10 mouse cellular contexts compared by ENCODE assay signal in the genomic region with DNA sequence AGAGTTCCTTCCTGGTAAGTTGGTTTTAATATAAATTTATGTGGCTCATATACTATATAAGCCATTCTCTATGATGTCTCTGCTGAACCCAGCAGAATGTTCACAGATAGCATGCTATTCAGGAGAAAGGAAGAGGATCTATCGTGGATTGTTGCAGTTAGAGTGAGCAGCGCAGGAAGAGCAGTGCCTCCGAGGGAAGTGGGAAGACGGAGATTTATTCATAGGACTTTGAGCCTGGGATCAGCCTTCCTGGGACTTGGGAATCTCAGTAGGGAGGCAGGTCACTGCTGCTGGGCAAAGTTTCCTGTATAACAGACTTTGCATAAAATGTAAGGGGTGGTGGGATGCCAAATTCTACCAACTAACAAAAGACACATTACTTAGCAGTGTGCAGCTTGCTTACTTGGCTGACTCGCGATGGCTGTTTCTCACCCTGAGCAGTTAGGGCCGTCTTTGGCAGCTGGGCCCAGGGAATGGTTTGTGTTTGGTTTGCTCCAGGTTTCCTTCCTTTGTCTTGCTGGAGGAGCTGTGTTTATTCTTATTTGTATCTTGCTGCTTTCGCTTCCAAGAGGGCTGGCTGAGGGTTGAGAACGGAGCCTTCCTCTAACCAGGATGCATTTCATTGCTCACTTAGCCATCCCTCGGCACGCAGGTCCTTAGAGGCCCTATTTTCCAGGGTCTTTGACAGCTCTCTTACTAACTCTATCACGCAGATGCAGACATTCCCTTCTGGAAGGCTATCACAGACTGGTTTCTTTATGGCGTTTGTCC.
DNase-seq lines count a peak whose midpoint lies in the region; ATAC-seq lines count a peak whose summit lies in the region.
"Had no signal": no experiment of that assay in that cellular context is flagged by ENCODE, and none has a peak within 500 bp of the region (broad histone marks: within the 10 kb centered on the region; RNA-seq: fewer than 3 reads in every experiment).

No protein-coding gene starts in this region.

- peak; percentile 31; the same call in 1 of the 2 replicates for ATAC-seq in frontal cortex, adult (ENCODE audit: low TSS enrichment)
- peak; percentile 72 for ATAC-seq in intestine, embryonic 16.5 days
- ATAC-seq in midbrain, embryonic 13.5 days = no peak

- 34% methylated on average over 13 of the region's 13 CpGs for WGBS in intestine, embryonic 16.5 days
- WGBS in midbrain, embryonic 13.5 days = 68% methylated on average over 13 of the region's 13 CpGs

- H3K9me3 ChIP-seq in intestine, embryonic 16.5 days (ENCODE audit: control insufficient read depth, low read length) = no peaks in the 10 kb centered on the region
- no peaks in the 10 kb centered on the region for H3K9me3 ChIP-seq in midbrain, embryonic 13.5 days

- H3K36me3 ChIP-seq in intestine, embryonic 16.5 days (ENCODE audit: control insufficient read depth, insufficient read depth, low read length) = no peaks in the 10 kb centered on the region
- no peaks in the 10 kb centered on the region for H3K36me3 ChIP-seq in midbrain, embryonic 13.5 days

- no peak for DNase-seq in frontal cortex, adult 2 months (ENCODE audit: extremely low spot score in 1 of 2, low spot score in 1 of 2)
- DNase-seq in heart, adult 8-10 months (ENCODE audit: low spot score) = peak; percentile 48
- no peak for DNase-seq in ovary, postnatal 10 days (ENCODE audit: low spot score)
- no peak for DNase-seq in adipocyte (ENCODE audit: low spot score)
- no peak for DNase-seq in cerebellum, postnatal 36 days
- DNase-seq: gastrocnemius, postnatal 36 days had no signal

- no peak overlapping the region for H3K9ac ChIP-seq in intestine, embryonic 16.5 days (ENCODE audit: low read depth, low read length)
- no peak overlapping the region for H3K9ac ChIP-seq in midbrain, embryonic 13.5 days (replicated peaks)
- H3K9ac ChIP-seq: liver, embryonic 14.5 days had no signal

- H3K4me3 ChIP-seq in intestine, embryonic 16.5 days (ENCODE audit: low read length) = no peak overlapping the region
- no peak overlapping the region for H3K4me3 ChIP-seq in midbrain, embryonic 13.5 days (replicated peaks)

- H3K4me1 ChIP-seq in intestine, embryonic 16.5 days (ENCODE audit: control insufficient read depth, insufficient read depth, low read length) = peaks cover 8% of the 10 kb centered on the region
- 0 out of 2 replicates have a peak, but pooled peaks cover 5% of the 10 kb centered on the region for H3K4me1 ChIP-seq in midbrain, embryonic 13.5 days (replicated peaks)

- no peak overlapping the region for H3K4me2 ChIP-seq in intestine, embryonic 16.5 days (ENCODE audit: low read depth, low read length)
- no peak overlapping the region for H3K4me2 ChIP-seq in midbrain, embryonic 13.5 days (replicated peaks)

- peak overlapping the region; percentile 59 for H3K27ac ChIP-seq in intestine, embryonic 16.5 days (ENCODE audit: low read length)
- 0 out of 2 replicates have a peak overlapping the region, but pooled peaks have one; percentile 30 for H3K27ac ChIP-seq in midbrain, embryonic 13.5 days
- H3K27ac ChIP-seq: liver, embryonic 14.5 days had no signal

- no peaks in the 10 kb centered on the region for H3K27me3 ChIP-seq in intestine, embryonic 16.5 days (replicated peaks; ENCODE audit: control insufficient read depth, insufficient read depth, low read length)
- no peaks in the 10 kb centered on the region for H3K27me3 ChIP-seq in midbrain, embryonic 13.5 days
